Mouse (Mus musculus) megakaryocyte, embryonic 14.5 days (primary cell): ENCODE measurements around the gene Smim6.

Experiments used
- FLI1 ChIP-seq: IDR thresholded peaks from 2 replicates; pipeline ENCODE4 v1.6.1; 2012; ENCODE audit warnings: low read length, inconsistent platforms, mixed read lengths
- GATA1 ChIP-seq: IDR thresholded peaks from 3 replicates; pipeline ENCODE4 v1.6.1; 2012; ENCODE audit warnings: mixed read lengths, low read length, inconsistent platforms, borderline replicate concordance

DNA sequence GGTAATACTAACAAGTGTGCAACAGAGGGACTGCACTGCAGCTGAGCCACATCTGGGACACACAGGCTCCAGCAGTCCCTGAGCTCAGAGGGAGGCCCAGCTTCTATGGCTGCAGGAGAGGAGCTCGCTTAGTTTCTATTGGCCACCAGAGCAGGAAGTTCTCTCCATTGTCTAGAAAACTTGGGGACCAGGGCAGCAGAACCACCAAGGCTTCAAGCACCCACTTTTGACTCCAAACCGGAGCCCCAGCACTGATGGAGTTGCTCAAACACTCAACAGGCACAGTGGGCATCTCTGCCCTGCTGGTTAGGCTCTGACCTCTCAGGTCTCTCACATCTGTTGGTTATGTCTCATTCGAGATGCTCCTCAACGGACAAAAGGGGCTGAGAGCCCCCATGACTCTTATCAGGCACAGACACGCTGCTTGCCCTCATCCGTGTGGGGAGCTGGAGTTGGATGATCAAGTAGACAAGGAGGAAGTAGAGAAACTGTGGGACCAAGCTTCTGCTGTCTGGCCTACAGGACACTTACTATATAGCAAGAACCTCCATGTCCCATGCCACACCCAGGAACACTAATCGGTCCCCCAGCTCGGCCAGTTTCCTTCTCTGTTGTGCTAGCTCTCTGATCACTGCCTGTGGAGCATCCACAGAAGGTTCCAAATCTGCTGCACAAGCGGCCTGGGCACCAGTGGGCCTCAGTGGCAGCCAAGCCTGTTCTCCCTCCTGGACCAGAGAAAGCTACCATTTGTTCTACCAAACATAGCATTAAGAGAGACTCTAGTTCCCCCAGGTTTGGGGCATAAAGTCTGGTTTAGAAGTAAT is 10.3 kb upstream of the Smim6 start:
- no peak for TF ChIP-seq GATA1
- no peak for TF ChIP-seq FLI1
